25 mouse cellular contexts compared by ENCODE assay signal in genomic region chr5:118809588-118809987, GRCm38 (mm10).
DNase-seq lines count a peak whose midpoint lies in the region; ATAC-seq and TF ChIP-seq lines count a peak whose summit lies in the region.
"Had no signal": no experiment of that assay in that cellular context is flagged by ENCODE, and none has a peak within 500 bp of the region (broad histone marks: within the 10 kb centered on the region; RNA-seq: fewer than 3 reads in every experiment).

No protein-coding gene starts in this region.

- no peak for TF ChIP-seq CTCF in stomach, postnatal 0 days (IDR thresholded peaks at IDR 0.05; ENCODE audit: low read depth)

- H3K4me3 ChIP-seq in limb, embryonic 14.5 days (replicated peaks; ENCODE audit: low read length), result no peak overlapping the region
- H3K4me3 ChIP-seq in limb, embryonic 10.5 days, result no peak overlapping the region
- no peak overlapping the region for H3K4me3 ChIP-seq in intestine, embryonic 16.5 days (ENCODE audit: low read length)
- no peak overlapping the region for H3K4me3 ChIP-seq in stomach, postnatal 0 days (ENCODE audit: low read depth, low read length)
- H3K4me3 ChIP-seq: forebrain, embryonic 12.5 days; heart, embryonic 15.5 days; hindbrain, embryonic 13.5 days; kidney, embryonic 15.5 days; midbrain, embryonic 10.5 days; neural tube, embryonic 15.5 days had no signal

- peak; percentile 51 for TF ChIP-seq EP300 in stomach, postnatal 0 days (optimal IDR thresholded peaks at IDR 0.05)

- no peak for TF ChIP-seq POLR2A in limb, embryonic 14.5 days (IDR thresholded peaks at IDR 0.05; ENCODE audit: borderline replicate concordance, extremely low read depth, insufficient read depth, insufficient read length)

- no peaks in the 10 kb centered on the region for H3K27me3 ChIP-seq in limb, embryonic 14.5 days (ENCODE audit: control insufficient read depth, insufficient read depth, low read length)
- H3K27me3 ChIP-seq in limb, embryonic 10.5 days (ENCODE audit: low read depth, poor library complexity, severe bottlenecking), result peaks cover 39% of the 10 kb centered on the region
- no peaks in the 10 kb centered on the region for H3K27me3 ChIP-seq in intestine, embryonic 16.5 days (replicated peaks; ENCODE audit: control insufficient read depth, insufficient read depth, low read length)
- no peaks in the 10 kb centered on the region for H3K27me3 ChIP-seq in stomach, postnatal 0 days (ENCODE audit: control insufficient read depth, insufficient read depth, low read length)
- H3K27me3 ChIP-seq: CH12.LX; hindbrain, embryonic 13.5 days; kidney, embryonic 15.5 days; neural tube, embryonic 15.5 days had no signal

- H3K9me3 ChIP-seq in limb, embryonic 14.5 days (ENCODE audit: control insufficient read depth, low read length), result no peaks in the 10 kb centered on the region
- no peaks in the 10 kb centered on the region for H3K9me3 ChIP-seq in limb, embryonic 10.5 days (replicated peaks)
- no peaks in the 10 kb centered on the region for H3K9me3 ChIP-seq in intestine, embryonic 16.5 days (ENCODE audit: control insufficient read depth, low read length)
- no peaks in the 10 kb centered on the region for H3K9me3 ChIP-seq in stomach, postnatal 0 days (ENCODE audit: control insufficient read depth, low read length)
- H3K9me3 ChIP-seq: forebrain, embryonic 12.5 days; heart, embryonic 15.5 days; hindbrain, embryonic 13.5 days; kidney, embryonic 15.5 days; midbrain, embryonic 10.5 days; neural tube, embryonic 15.5 days had no signal

- H3K4me1 ChIP-seq in limb, embryonic 14.5 days (ENCODE audit: control insufficient read depth, insufficient read depth, low read length), result no peaks in the 10 kb centered on the region
- peaks cover 27% of the 10 kb centered on the region for H3K4me1 ChIP-seq in limb, embryonic 10.5 days
- no peaks in the 10 kb centered on the region; the same call in 1 of the 2 replicates for H3K4me1 ChIP-seq in intestine, embryonic 16.5 days (ENCODE audit: control insufficient read depth, insufficient read depth, low read length)
- H3K4me1 ChIP-seq in stomach, postnatal 0 days (replicated peaks; ENCODE audit: control insufficient read depth, insufficient read depth), result no peaks in the 10 kb centered on the region
- H3K4me1 ChIP-seq: forebrain, embryonic 12.5 days; hindbrain, embryonic 13.5 days; kidney, embryonic 15.5 days; neural tube, embryonic 15.5 days had no signal

- no peak overlapping the region for H3K4me2 ChIP-seq in limb, embryonic 14.5 days (replicated peaks; ENCODE audit: low read depth, low read length, severe bottlenecking)
- no peak overlapping the region for H3K4me2 ChIP-seq in intestine, embryonic 16.5 days (ENCODE audit: low read depth, low read length)
- no peak overlapping the region for H3K4me2 ChIP-seq in stomach, postnatal 0 days (replicated peaks; ENCODE audit: low read depth)
- H3K4me2 ChIP-seq: forebrain, embryonic 12.5 days; heart, embryonic 15.5 days; hindbrain, embryonic 13.5 days; kidney, embryonic 15.5 days; liver, embryonic 11.5 days; neural tube, embryonic 15.5 days had no signal

- intact Hi-C loops in gastrocnemius, postnatal 14 days (cut with DNase I; ENCODE audit: low total_unique reads), result loop anchor here (5.0 kb wide), 1 partner anchor 1517 kb away; no protein-coding TSS in a partner anchor

- ATAC-seq in limb, embryonic 14.5 days (ENCODE audit: low FRiP score, low read depth), result peak; percentile 38; the same call in 1 of the 2 replicates
- ATAC-seq in intestine, embryonic 16.5 days, result peak; percentile 86
- ATAC-seq in stomach, postnatal 0 days (ENCODE audit: low FRiP score, low TSS enrichment), result peak; percentile 51; the same call in 1 of the 2 replicates
- ATAC-seq: activated CD4-positive, CD25-positive, alpha-beta regulatory T cell, adult 4 months; liver, postnatal 0 days; lung, postnatal 0 days; midbrain, embryonic 16.5 days; Patski had no signal

- H3K36me3 ChIP-seq in limb, embryonic 14.5 days (ENCODE audit: control insufficient read depth, insufficient read depth, low read length), result no peaks in the 10 kb centered on the region
- no peaks in the 10 kb centered on the region for H3K36me3 ChIP-seq in limb, embryonic 10.5 days
- H3K36me3 ChIP-seq in intestine, embryonic 16.5 days (ENCODE audit: control insufficient read depth, insufficient read depth, low read length), result no peaks in the 10 kb centered on the region
- no peaks in the 10 kb centered on the region for H3K36me3 ChIP-seq in stomach, postnatal 0 days (ENCODE audit: control insufficient read depth, insufficient read depth, low read length)
- H3K36me3 ChIP-seq: forebrain, embryonic 12.5 days; G1E; heart, embryonic 15.5 days; hindbrain, embryonic 13.5 days; kidney, embryonic 15.5 days; midbrain, embryonic 10.5 days; neural tube, embryonic 15.5 days had no signal

- 64% methylated on average over 5 of the region's 5 CpGs for WGBS in limb, embryonic 14.5 days
- WGBS in limb, embryonic 10.5 days, result 88% methylated on average over 5 of the region's 5 CpGs
- WGBS in intestine, embryonic 16.5 days, result 57% methylated on average over 5 of the region's 5 CpGs
- WGBS in stomach, postnatal 0 days, result 68% methylated on average over 5 of the region's 5 CpGs

- DNase-seq in limb, embryonic 14.5 days (ENCODE audit: low spot score), result no peak
- no peak for DNase-seq in limb, embryonic 10.5 days (ENCODE audit: low spot score)
- peak; percentile 74 for DNase-seq in R1 (ENCODE audit: low read depth, low spot score)
- DNase-seq in stomach, postnatal 0 days (ENCODE audit: low spot score), result no peak
- DNase-seq in gastrocnemius, postnatal 14 days, result no peak
- no peak for DNase-seq in lung, postnatal 36 days
- DNase-seq: adrenal gland, adult 8-10 months; cerebellum, adult 9-11 months; heart, postnatal 36 days; left cerebral cortex, postnatal 4 days; liver, postnatal 0 days had no signal

- H3K9ac ChIP-seq in limb, embryonic 14.5 days (ENCODE audit: low read depth, low read length, severe bottlenecking), result no peak overlapping the region
- no peak overlapping the region for H3K9ac ChIP-seq in intestine, embryonic 16.5 days (ENCODE audit: low read depth, low read length)
- no peak overlapping the region for H3K9ac ChIP-seq in stomach, postnatal 0 days (ENCODE audit: low read length)
- H3K9ac ChIP-seq: forebrain, embryonic 12.5 days; heart, embryonic 15.5 days; hindbrain, embryonic 13.5 days; kidney, embryonic 15.5 days; liver, postnatal 0 days; neural tube, embryonic 15.5 days had no signal

- no peak overlapping the region for H3K27ac ChIP-seq in limb, embryonic 14.5 days (replicated peaks; ENCODE audit: low read depth, low read length)
- H3K27ac ChIP-seq in limb, embryonic 10.5 days, result no peak overlapping the region
- H3K27ac ChIP-seq in intestine, embryonic 16.5 days (ENCODE audit: low read length), result no peak overlapping the region
- H3K27ac ChIP-seq in stomach, postnatal 0 days (replicated peaks), result no peak overlapping the region
- H3K27ac ChIP-seq: forebrain, embryonic 12.5 days; heart, embryonic 15.5 days; hindbrain, embryonic 13.5 days; kidney, embryonic 15.5 days; midbrain, embryonic 10.5 days; neural tube, embryonic 15.5 days had no signal
